Mouse (Mus musculus) stomach, postnatal 0 days (tissue): ENCODE data around the gene Smad6. TPM values are rescaled to one million over a fixed set of nuclear protein-coding genes. Genes with fewer than 3 reads are reported as not detected.

Experiments used
- ATAC-seq: fragments of 200-750 bp; cut with Nextera tagmentation; 2 replicates; pipeline ENCODE4 v1.8.0; 2017; ENCODE audit not compliant: low FRiP score, low TSS enrichment
- DNase-seq: peaks from one replicate; pipeline ENCODE4 v3.0.0-alpha.2; 2016; ENCODE audit warnings: low spot score
- H3K27ac ChIP-seq: fragments of 300-500 bp; sonication (generic); replicated peaks from 2 replicates; pipeline ENCODE4 v1.5.1; 2014; ENCODE audit warnings: mild to moderate bottlenecking, control low read depth
- H3K27me3 ChIP-seq: fragments of 300-500 bp; sonication (generic); 2 replicates; pipeline ENCODE4 v1.6.1; 2014; ENCODE audit warnings: low read length; ENCODE audit not compliant: control insufficient read depth, insufficient read depth
- H3K36me3 ChIP-seq: fragments of 300-500 bp; sonication (generic); 2 replicates; pipeline ENCODE4 v1.6.1; 2014; ENCODE audit warnings: low read length, mixed read lengths; ENCODE audit not compliant: control insufficient read depth, insufficient read depth
- H3K4me1 ChIP-seq: fragments of 300-500 bp; sonication (generic); replicated peaks from 2 replicates; pipeline ENCODE4 v1.6.1; 2014; ENCODE audit warnings: antibody characterized with exemption; ENCODE audit not compliant: control insufficient read depth, insufficient read depth
- H3K4me2 ChIP-seq: fragments of 300-500 bp; sonication (generic); replicated peaks from 2 replicates; pipeline ENCODE4 v1.6.1; 2014; ENCODE audit warnings: low read depth, mild to moderate bottlenecking, control low read depth, moderate library complexity
- H3K4me3 ChIP-seq: fragments of 300-500 bp; sonication (generic); 2 replicates; pipeline ENCODE4 v1.5.1; 2014; ENCODE audit warnings: low read depth, low read length, control low read depth
- H3K9ac ChIP-seq: fragments of 300-500 bp; sonication (generic); 2 replicates; pipeline ENCODE4 v1.6.1; 2014; ENCODE audit warnings: mild to moderate bottlenecking, low read length, control low read depth, mixed read lengths
- H3K9me3 ChIP-seq: fragments of 300-500 bp; sonication (generic); 2 replicates; pipeline ENCODE4 v1.6.1; 2016; ENCODE audit warnings: low read length; ENCODE audit not compliant: control insufficient read depth
- CTCF ChIP-seq: IDR thresholded peaks from 2 replicates; pipeline ENCODE4 v1.5.1; 2016; ENCODE audit warnings: antibody characterized with exemption, low read depth, mild to moderate bottlenecking, moderate library complexity
- EP300 ChIP-seq: optimal IDR thresholded peaks from 2 replicates; pipeline ENCODE3; 2016; ENCODE audit warnings: antibody characterized with exemption
- WGBS: fragments of 180-500 bp; shearing (Covaris S2); extraction: QIAGEN DNeasy Blood & Tissue Kit; methylation state at CpG from one replicate; pipeline ENCODE4 v1.1.7; 2014; 5-methylcytosine and 5-hydroxymethylcytosine counted together
- polyA plus RNA-seq: library from polyadenylated mRNA; unstranded; fragments of >200 nt; fragmentation: Nextera tagmentation; extraction: Ambion mirVana; gene quantifications from 2 replicates; pipeline ENCODE4 v1.2.1, GENCODE M21; 2015

The Smad6 gene
- polyA plus RNA-seq, 1 experiment from 2014 or later, result 6.0 TPM

GRCm38 (mm10) chr9:64045117-64045890 is 23.4 kb upstream of the Smad6 start:
- H3K9ac ChIP-seq, result no peak overlapping the region
- peak; percentile 73; the same call in 1 of the 2 replicates for ATAC-seq
- H3K27ac ChIP-seq, result peak overlapping the region; percentile 76
- 19% methylated on average over 14 of the region's 14 CpGs for WGBS
- H3K27me3 ChIP-seq, result no peaks in the 10 kb centered on the region
- no peak overlapping the region for H3K4me2 ChIP-seq
- DNase-seq, result peak; percentile 51
- H3K9me3 ChIP-seq, result no peaks in the 10 kb centered on the region
- no peaks in the 10 kb centered on the region for H3K36me3 ChIP-seq
- no peak overlapping the region for H3K4me3 ChIP-seq
- peaks cover 6% of the 10 kb centered on the region; the same call in 1 of the 2 replicates for H3K4me1 ChIP-seq
- TF ChIP-seq CTCF, result peak; percentile 44
- TF ChIP-seq EP300, result no peak

- Histone ChIP-seq H3K9ac (no peak overlapping the region), H3K4me1 (peaks cover 6% of the 10 kb centered on the region; the same call in 1 of the 2 replicates), H3K27ac (peak overlapping the region; percentile 41; the same call in 1 of the 2 replicates), H3K4me3 (no peak overlapping the region), H3K27me3 (no peaks in the 10 kb centered on the region), H3K36me3 (no peaks in the 10 kb centered on the region), H3K9me3 (no peaks in the 10 kb centered on the region), H3K4me2 (no peak overlapping the region)
- no peak for DNase-seq
- ATAC-seq, result no peak
- WGBS, result 73% methylated on average over 8 of the region's 8 CpGs
- TF ChIP-seq CTCF (no peak), EP300 (no peak)
Observed at GRCm38 (mm10) chr9:64044343-64044742, 22.5 kb upstream of the Smad6 start.

GRCm38 (mm10) chr9:64042911-64043310 is 21.1 kb upstream of the Smad6 start:
- 88% methylated on average over 4 of the region's 4 CpGs for WGBS
- no peak for ATAC-seq

GRCm38 (mm10) chr9:64042216-64042615 is 20.4 kb upstream of the Smad6 start:
- no peak overlapping the region for H3K9ac ChIP-seq
- ATAC-seq (no peak), DNase-seq (no peak)
- H3K27ac ChIP-seq, result no peak overlapping the region
- H3K4me2 ChIP-seq, result no peak overlapping the region
- H3K36me3 ChIP-seq, result no peaks in the 10 kb centered on the region
- TF ChIP-seq EP300, result no peak
- no peak for TF ChIP-seq CTCF
- H3K4me3 ChIP-seq, result no peak overlapping the region
- H3K9me3 ChIP-seq, result no peaks in the 10 kb centered on the region
- peaks cover 6% of the 10 kb centered on the region; the same call in 1 of the 2 replicates for H3K4me1 ChIP-seq
- H3K27me3 ChIP-seq, result no peaks in the 10 kb centered on the region
- WGBS, result 88% methylated on average over 8 of the region's 8 CpGs

More at GRCm38 (mm10) chr9:64042911-64043310, 21.1 kb upstream of the Smad6 start:
- no peaks in the 10 kb centered on the region for H3K36me3 ChIP-seq
- H3K9me3 ChIP-seq, result no peaks in the 10 kb centered on the region
- DNase-seq, result no peak
- TF ChIP-seq CTCF (no peak), EP300 (no peak)
- H3K27me3 ChIP-seq, result no peaks in the 10 kb centered on the region
- no peak overlapping the region for H3K4me2 ChIP-seq
- H3K9ac ChIP-seq, result no peak overlapping the region
- peaks cover 6% of the 10 kb centered on the region; the same call in 1 of the 2 replicates for H3K4me1 ChIP-seq
- no peak overlapping the region for H3K27ac ChIP-seq
- H3K4me3 ChIP-seq, result no peak overlapping the region

GRCm38 (mm10) chr9:64029908-64030631 is 8.2 kb upstream of the Smad6 start:
- H3K4me3 ChIP-seq, result no peak overlapping the region
- WGBS, result 48% methylated on average over 6 of the region's 6 CpGs
- DNase-seq (peak; percentile 43), ATAC-seq (peak; percentile 80)
- H3K9me3 ChIP-seq, result no peaks in the 10 kb centered on the region
- no peaks in the 10 kb centered on the region for H3K27me3 ChIP-seq
- H3K9ac ChIP-seq, result no peak overlapping the region
- no peaks in the 10 kb centered on the region for H3K36me3 ChIP-seq
- H3K4me2 ChIP-seq, result no peak overlapping the region
- H3K4me1 ChIP-seq, result no peaks in the 10 kb centered on the region
- TF ChIP-seq EP300 (no peak), CTCF (no peak)
- H3K27ac ChIP-seq, result no peak overlapping the region
